Mouse (Mus musculus) cortical plate, adult 2 months (tissue): ENCODE data around the gene Disp2.

Experiments used
- CTCF ChIP-seq: fragments of 200-500 bp; IDR thresholded peaks from 2 replicates; pipeline ENCODE4 v1.5.1; 2011; ENCODE audit warnings: mild to moderate bottlenecking, control low read depth, low read length; ENCODE audit not compliant: insufficient read depth; ENCODE audit errors: extremely low read depth
- POLR2A ChIP-seq: fragments of 200-500 bp; IDR thresholded peaks from 2 replicates; pipeline ENCODE4 v1.6.1; 2011; ENCODE audit warnings: mild to moderate bottlenecking, low read length, control low read depth; ENCODE audit not compliant: insufficient read depth; ENCODE audit errors: extremely low read depth

DNA sequence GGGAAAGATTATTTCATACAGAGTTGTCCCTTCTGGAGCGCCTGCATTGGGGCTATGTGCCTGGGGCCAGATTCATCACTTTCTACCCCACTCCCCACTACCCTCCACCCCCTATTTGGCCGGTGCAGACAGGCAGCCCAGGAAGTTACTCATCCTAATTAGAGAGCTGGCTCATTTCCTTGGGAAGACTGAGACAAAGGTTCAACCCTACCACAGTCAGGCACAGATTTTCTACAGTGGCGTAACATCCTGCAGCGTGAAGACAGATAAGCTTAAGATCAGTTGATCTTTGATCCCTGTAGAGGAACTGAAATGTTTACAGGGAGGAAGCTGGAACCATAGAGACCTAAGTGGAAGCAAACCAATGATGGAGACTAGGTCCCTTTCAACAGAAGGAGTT, 2.8 kb downstream of the Disp2 start:
- TF ChIP-seq CTCF (no peak), POLR2A (no peak)
